Mouse (Mus musculus): ENCODE data around the gene Raver1. TPM values are rescaled to one million over a fixed set of nuclear protein-coding genes. Genes with fewer than 3 reads are reported as not detected.
"Not testable (repeated sequence)": the region's sequence is repeated elsewhere in the genome, so short reads cannot be mapped to it uniquely, and the experiment has no call there.

Gene Raver1
- polyA plus RNA-seq, 1 experiment = 40.8 TPM

GRCm38 (mm10) chr9:21051578-21051977 is 40.2 kb downstream of the Raver1 start:
- no peak overlapping the region for H3K27ac ChIP-seq (ENCODE audit: insufficient read depth, low read length)
- TF ChIP-seq CTCF (IDR thresholded peaks at IDR 0.05; ENCODE audit: borderline replicate concordance, insufficient read depth, low read length) (no peak), POLR2A (IDR thresholded peaks at IDR 0.05; ENCODE audit: low read depth, low read length) (no peak)
- H3K4me1 ChIP-seq (ENCODE audit: control insufficient read depth, insufficient read depth, low read length) = no peaks in the 10 kb centered on the region
- H3K4me3 ChIP-seq (ENCODE audit: insufficient read depth, low read length) = no peak overlapping the region

- H3K4me1 ChIP-seq (ENCODE audit: control insufficient read depth, insufficient read depth, low read length) = no peaks in the 10 kb centered on the region
- H3K4me3 ChIP-seq (ENCODE audit: insufficient read depth, low read length) = no peak overlapping the region
- H3K27ac ChIP-seq (ENCODE audit: insufficient read depth, low read length) = no peak overlapping the region
- TF ChIP-seq CTCF (IDR thresholded peaks at IDR 0.05; ENCODE audit: borderline replicate concordance, insufficient read depth, low read length) (no peak), POLR2A (IDR thresholded peaks at IDR 0.05; ENCODE audit: low read depth, low read length) (no peak)
These were observed 46.6 kb downstream of the Raver1 start for GRCm38 (mm10) chr9:21045235-21045634.

DNA sequence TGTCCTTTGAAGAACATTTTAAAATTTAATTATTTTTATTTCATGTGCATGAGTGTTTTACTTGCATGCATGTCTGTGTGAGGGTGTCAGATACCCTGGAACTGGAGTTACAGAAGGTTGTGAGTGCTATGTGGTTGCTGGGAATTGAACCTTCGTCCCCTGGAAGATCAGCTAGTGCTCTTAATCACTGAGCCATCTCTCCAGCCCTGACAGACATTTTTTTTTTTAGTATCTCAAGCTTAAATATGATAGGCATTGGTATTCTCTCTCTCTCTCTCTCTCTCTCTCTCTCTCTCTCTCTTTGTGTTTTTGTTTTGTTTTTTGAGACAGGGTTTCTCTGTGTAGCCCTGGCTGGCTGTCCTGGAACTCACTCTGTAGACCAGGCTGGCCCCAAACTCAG is 47.0 kb downstream of the Raver1 start:
- not testable (repeated sequence) for H3K27ac ChIP-seq (ENCODE audit: insufficient read depth, low read length); H3K4me1 ChIP-seq (ENCODE audit: control insufficient read depth, insufficient read depth, low read length); H3K4me3 ChIP-seq (ENCODE audit: insufficient read depth, low read length)

GRCm38 (mm10) chr9:21043563-21043962 is 48.2 kb downstream of the Raver1 start:
- Histone ChIP-seq H3K4me3 (ENCODE audit: insufficient read depth, low read length) (no peak overlapping the region), H3K27ac (ENCODE audit: insufficient read depth, low read length) (no peak overlapping the region), H3K4me1 (ENCODE audit: control insufficient read depth, insufficient read depth, low read length) (no peaks in the 10 kb centered on the region)
- TF ChIP-seq POLR2A (IDR thresholded peaks at IDR 0.05; ENCODE audit: low read depth, low read length) (no peak), CTCF (IDR thresholded peaks at IDR 0.05; ENCODE audit: borderline replicate concordance, insufficient read depth, low read length) (no peak)

- H3K4me1 ChIP-seq (ENCODE audit: control insufficient read depth, insufficient read depth, low read length) = peaks cover 3% of the 10 kb centered on the region; the same call in 1 of the 2 replicates
- no peak overlapping the region for H3K27ac ChIP-seq (ENCODE audit: insufficient read depth, low read length)
- H3K4me3 ChIP-seq (ENCODE audit: insufficient read depth, low read length) = no peak overlapping the region
- no peak for TF ChIP-seq CTCF (IDR thresholded peaks at IDR 0.05; ENCODE audit: borderline replicate concordance, insufficient read depth, low read length)
- TF ChIP-seq POLR2A (IDR thresholded peaks at IDR 0.05; ENCODE audit: low read depth, low read length) = no peak
These were observed 50.5 kb downstream of the Raver1 start for GRCm38 (mm10) chr9:21041308-21041707.

- Histone ChIP-seq H3K4me3 (ENCODE audit: insufficient read depth, low read length) (no peak overlapping the region), H3K27ac (ENCODE audit: insufficient read depth, low read length) (no peak overlapping the region), H3K4me1 (ENCODE audit: control insufficient read depth, insufficient read depth, low read length) (peaks cover 3% of the 10 kb centered on the region; the same call in 1 of the 2 replicates)
- TF ChIP-seq CTCF (IDR thresholded peaks at IDR 0.05; ENCODE audit: borderline replicate concordance, insufficient read depth, low read length) (no peak), POLR2A (IDR thresholded peaks at IDR 0.05; ENCODE audit: low read depth, low read length) (no peak)
These were observed 52.0 kb downstream of the Raver1 start for GRCm38 (mm10) chr9:21039779-21040178.

- H3K4me1 ChIP-seq (ENCODE audit: control insufficient read depth, insufficient read depth, low read length) = peaks cover 3% of the 10 kb centered on the region; the same call in 1 of the 2 replicates
- TF ChIP-seq CTCF (IDR thresholded peaks at IDR 0.05; ENCODE audit: borderline replicate concordance, insufficient read depth, low read length) = no peak
- peak; percentile 33; the same call in 1 of the 2 replicates for TF ChIP-seq POLR2A (IDR thresholded peaks at IDR 0.05; ENCODE audit: low read depth, low read length)
- no peak overlapping the region for H3K27ac ChIP-seq (ENCODE audit: insufficient read depth, low read length)
- H3K4me3 ChIP-seq (ENCODE audit: insufficient read depth, low read length) = no peak overlapping the region
These were observed 54.3 kb downstream of the Raver1 start for GRCm38 (mm10) chr9:21037481-21037891.

DNA sequence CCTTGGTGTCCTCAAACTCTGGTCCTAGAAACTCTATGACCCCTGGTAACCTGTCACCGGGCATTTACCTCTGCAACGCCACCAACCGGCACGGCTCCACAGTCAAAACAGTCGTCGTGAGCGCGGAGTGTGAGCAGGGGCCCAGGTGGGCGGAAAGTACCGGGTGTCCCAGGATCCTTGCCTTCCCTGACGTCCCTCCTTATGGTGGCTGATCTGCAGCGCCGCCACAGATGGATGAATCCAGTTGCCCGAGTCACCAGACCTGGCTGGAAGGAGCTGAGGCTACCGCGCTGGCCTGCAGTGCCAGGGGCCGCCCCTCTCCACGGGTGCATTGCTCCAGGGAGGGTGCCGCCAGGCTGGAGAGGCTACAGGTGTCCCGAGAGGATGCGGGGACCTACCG is 55.1 kb downstream of the Raver1 start:
- Histone ChIP-seq H3K4me1 (ENCODE audit: control insufficient read depth, insufficient read depth, low read length) (peaks cover 3% of the 10 kb centered on the region; the same call in 1 of the 2 replicates), H3K4me3 (ENCODE audit: insufficient read depth, low read length) (no peak overlapping the region), H3K27ac (ENCODE audit: insufficient read depth, low read length) (no peak overlapping the region)
- TF ChIP-seq POLR2A (IDR thresholded peaks at IDR 0.05; ENCODE audit: low read depth, low read length) = no peak
- no peak for TF ChIP-seq CTCF (IDR thresholded peaks at IDR 0.05; ENCODE audit: borderline replicate concordance, insufficient read depth, low read length)

GRCm38 (mm10) chr9:21036161-21036560 is 55.6 kb downstream of the Raver1 start:
- Histone ChIP-seq H3K27ac (ENCODE audit: insufficient read depth, low read length) (no peak overlapping the region), H3K4me3 (ENCODE audit: insufficient read depth, low read length) (no peak overlapping the region), H3K4me1 (ENCODE audit: control insufficient read depth, insufficient read depth, low read length) (peaks cover 3% of the 10 kb centered on the region; the same call in 1 of the 2 replicates)
- TF ChIP-seq CTCF (IDR thresholded peaks at IDR 0.05; ENCODE audit: borderline replicate concordance, insufficient read depth, low read length) = no peak
- TF ChIP-seq POLR2A (IDR thresholded peaks at IDR 0.05; ENCODE audit: low read depth, low read length) = no peak

- H3K4me1 ChIP-seq (ENCODE audit: control insufficient read depth, insufficient read depth, low read length) = peaks cover 3% of the 10 kb centered on the region; the same call in 1 of the 2 replicates
- H3K4me3 ChIP-seq (ENCODE audit: insufficient read depth, low read length) = no peak overlapping the region
- no peak overlapping the region for H3K27ac ChIP-seq (ENCODE audit: insufficient read depth, low read length)
- TF ChIP-seq POLR2A (IDR thresholded peaks at IDR 0.05; ENCODE audit: low read depth, low read length) (no peak), CTCF (IDR thresholded peaks at IDR 0.05; ENCODE audit: borderline replicate concordance, insufficient read depth, low read length) (no peak)
These were observed 56.2 kb downstream of the Raver1 start for GRCm38 (mm10) chr9:21035586-21035985.
